Mouse (Mus musculus): Measurements from ENCODE around the gene S1pr5. TPM values are rescaled to one million over a fixed set of nuclear protein-coding genes. Genes with fewer than 3 reads are reported as not detected.
"Not testable (repeated sequence)": the region's sequence is repeated elsewhere in the genome, so short reads cannot be mapped to it uniquely, and the experiment has no call there.

Gene S1pr5
- polyA plus RNA-seq, 1 experiment from 2014 or later = not detected

- no peak for DNase-seq (ENCODE audit: low spot score)
Measured at GRCm38 (mm10) chr9:21268305-21268704, 20.1 kb upstream of the S1pr5 start.

- no peak for DNase-seq (ENCODE audit: low spot score)
Measured at GRCm38 (mm10) chr9:21266889-21267288, 18.6 kb upstream of the S1pr5 start.

GRCm38 (mm10) chr9:21265611-21266010, 17.4 kb upstream of the S1pr5 start:
- no peak for DNase-seq (ENCODE audit: low spot score)

- DNase-seq (ENCODE audit: low spot score) = peak; percentile 93
Measured at GRCm38 (mm10) chr9:21265000-21265561, 16.8 kb upstream of the S1pr5 start, which contains the start of gene Atg4d. Atg4d (plus strand) TSS chr9:21265293.

- DNase-seq (ENCODE audit: low spot score) = no peak
Measured at GRCm38 (mm10) chr9:21264272-21264999, 16.2 kb upstream of the S1pr5 start.

- no peak for DNase-seq (ENCODE audit: low spot score)
Measured at GRCm38 (mm10) chr9:21261831-21262230, 13.6 kb upstream of the S1pr5 start.

- no peak for DNase-seq (ENCODE audit: low spot score)
Measured at GRCm38 (mm10) chr9:21260491-21261040, 12.3 kb upstream of the S1pr5 start.

- not testable (repeated sequence) for DNase-seq (ENCODE audit: low spot score)
Measured at GRCm38 (mm10) chr9:21256349-21256748, 8.1 kb upstream of the S1pr5 start.

- DNase-seq (ENCODE audit: low spot score) = no peak
Measured at GRCm38 (mm10) chr9:21254690-21255089, 6.4 kb upstream of the S1pr5 start.

- no peak for DNase-seq (ENCODE audit: low spot score)
Measured at GRCm38 (mm10) chr9:21251116-21251735, 3.0 kb upstream of the S1pr5 start.

GRCm38 (mm10) chr9:21250509-21250908, 2.3 kb upstream of the S1pr5 start:
- DNase-seq (ENCODE audit: low spot score) = no peak

- no peak for DNase-seq (ENCODE audit: low spot score)
Measured at GRCm38 (mm10) chr9:21249629-21250508, 1.6 kb upstream of the S1pr5 start.

- no peak for DNase-seq (ENCODE audit: low spot score)
Measured at GRCm38 (mm10) chr9:21246342-21246741, 1.9 kb downstream of the S1pr5 start.

- no peak for DNase-seq (ENCODE audit: low spot score)
Measured at GRCm38 (mm10) chr9:21245113-21245487, 3.1 kb downstream of the S1pr5 start.

- no peak for DNase-seq (ENCODE audit: low spot score)
Measured at GRCm38 (mm10) chr9:21244428-21245112, 3.7 kb downstream of the S1pr5 start.

- no peak for DNase-seq (ENCODE audit: low spot score)
Measured at GRCm38 (mm10) chr9:21243826-21244427, 4.3 kb downstream of the S1pr5 start.

- DNase-seq (ENCODE audit: low spot score) = peak; percentile 93
Measured at GRCm38 (mm10) chr9:21241343-21241742, 6.9 kb downstream of the S1pr5 start.

- no peak for DNase-seq (ENCODE audit: low spot score)
Measured at GRCm38 (mm10) chr9:21239465-21239848, 8.8 kb downstream of the S1pr5 start.

GRCm38 (mm10) chr9:21238733-21239464, 9.3 kb downstream of the S1pr5 start, which contains the start of gene Keap1:
Keap1 (minus strand) TSS chr9:21239361.
- DNase-seq (ENCODE audit: low spot score) = peak; percentile 88

All from thymus, postnatal 0 days (tissue).